Mouse (Mus musculus): Measurements from ENCODE around the gene Morn4. TPM values are rescaled to one million over a fixed set of nuclear protein-coding genes. Genes with fewer than 3 reads are reported as not detected.
A peak's percentile ranks its signal among the peaks of the same experiment; 100 is the strongest.

The Morn4 gene
- total and polyA plus RNA-seq, 2 experiments from 2014 or later = 47.5 to 122 TPM

DNA sequence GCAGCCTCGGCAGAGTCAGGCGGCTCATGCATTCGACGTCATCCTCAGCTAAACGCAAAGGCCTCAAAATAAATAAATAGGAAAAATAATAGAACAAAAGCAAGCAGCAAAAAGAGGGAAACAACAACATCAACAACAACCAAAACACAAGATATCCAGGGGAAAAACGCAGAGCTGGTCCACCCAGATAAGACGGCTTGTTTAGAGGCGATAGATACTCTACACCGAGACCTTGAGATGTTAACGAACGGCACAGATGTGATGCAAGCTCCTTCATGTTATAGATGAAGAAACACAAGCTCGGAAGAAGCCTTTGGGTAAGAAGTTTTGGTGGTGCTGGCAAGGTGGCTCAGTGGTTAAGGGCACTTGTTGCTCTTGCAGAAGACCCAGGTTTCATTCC, 7.2 kb downstream of the Morn4 start:
- H3K4me2 ChIP-seq (ENCODE audit: low read depth, low read length, poor library complexity, severe bottlenecking) = no peak overlapping the region
- no peak overlapping the region for H3K4me3 ChIP-seq (ENCODE audit: low read depth, low read length)
- H3K9ac ChIP-seq (replicated peaks; ENCODE audit: low read length, poor library complexity, severe bottlenecking) = no peak overlapping the region
- H3K36me3 ChIP-seq (ENCODE audit: insufficient read depth, low read length) = peaks cover 39% of the 10 kb centered on the region
- no peak for TF ChIP-seq CTCF (IDR thresholded peaks at IDR 0.05)
- H3K9me3 ChIP-seq (ENCODE audit: low read length) = no peaks in the 10 kb centered on the region
- no peak for DNase-seq (ENCODE audit: low spot score)
- H3K27me3 ChIP-seq (ENCODE audit: insufficient read depth, low read length) = no peaks in the 10 kb centered on the region
- no peaks in the 10 kb centered on the region for H3K4me1 ChIP-seq (ENCODE audit: insufficient read depth, low read length)
- ATAC-seq (ENCODE audit: low FRiP score) = no peak
- H3K27ac ChIP-seq (ENCODE audit: low read depth, low read length) = no peak overlapping the region
- WGBS = 97% methylated on average over 12 of the region's 12 CpGs

GRCm38 (mm10) chr19:42078566-42078965, 7.6 kb downstream of the Morn4 start:
- WGBS = 94% methylated on average over 8 of the region's 8 CpGs
- ATAC-seq (ENCODE audit: low FRiP score) = no peak

DNA sequence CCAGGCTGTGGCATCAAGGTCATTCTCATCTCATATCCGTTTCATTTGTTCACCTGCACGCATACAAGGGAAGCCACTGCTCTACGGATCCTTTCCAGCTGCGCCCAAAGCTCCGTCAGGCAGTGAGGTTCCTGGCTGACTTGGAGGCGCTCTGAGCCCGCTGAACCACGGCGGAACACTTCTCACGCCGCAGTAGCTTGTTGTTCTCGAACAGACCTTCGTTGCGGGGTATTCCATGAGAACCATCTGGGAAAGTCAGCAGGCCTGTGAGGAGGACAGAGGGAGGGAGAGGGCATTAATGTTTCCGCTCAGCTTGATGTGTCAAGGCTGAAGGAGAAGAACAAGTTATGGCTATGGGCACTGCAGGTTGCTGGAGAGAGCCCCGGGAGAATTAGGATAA, 10.2 kb downstream of the Morn4 start:
- ATAC-seq (ENCODE audit: low FRiP score) (no peak), DNase-seq (ENCODE audit: low spot score) (no peak)
- Histone ChIP-seq H3K27me3 (ENCODE audit: insufficient read depth, low read length) (no peaks in the 10 kb centered on the region), H3K4me2 (ENCODE audit: low read depth, low read length, poor library complexity, severe bottlenecking) (no peak overlapping the region), H3K36me3 (ENCODE audit: insufficient read depth, low read length) (peaks cover 40% of the 10 kb centered on the region), H3K9me3 (ENCODE audit: low read length) (no peaks in the 10 kb centered on the region), H3K9ac (replicated peaks; ENCODE audit: low read length, poor library complexity, severe bottlenecking) (no peak overlapping the region), H3K4me1 (ENCODE audit: insufficient read depth, low read length) (no peaks in the 10 kb centered on the region), H3K4me3 (ENCODE audit: low read depth, low read length) (no peak overlapping the region), H3K27ac (ENCODE audit: low read depth, low read length) (no peak overlapping the region)
- no peak for TF ChIP-seq CTCF (IDR thresholded peaks at IDR 0.05)
- WGBS = 89% methylated on average over 16 of the region's 16 CpGs

More at GRCm38 (mm10) chr19:42078566-42078965, 7.6 kb downstream of the Morn4 start:
- Histone ChIP-seq H3K9me3 (ENCODE audit: low read length) (no peaks in the 10 kb centered on the region), H3K27ac (ENCODE audit: low read depth, low read length) (no peak overlapping the region), H3K4me3 (ENCODE audit: low read depth, low read length) (no peak overlapping the region), H3K4me2 (ENCODE audit: low read depth, low read length, poor library complexity, severe bottlenecking) (no peak overlapping the region), H3K36me3 (ENCODE audit: insufficient read depth, low read length) (peaks cover 40% of the 10 kb centered on the region), H3K27me3 (ENCODE audit: insufficient read depth, low read length) (no peaks in the 10 kb centered on the region), H3K4me1 (ENCODE audit: insufficient read depth, low read length) (no peaks in the 10 kb centered on the region), H3K9ac (replicated peaks; ENCODE audit: low read length, poor library complexity, severe bottlenecking) (no peak overlapping the region)
- no peak for DNase-seq (ENCODE audit: low spot score)
- no peak for TF ChIP-seq CTCF (IDR thresholded peaks at IDR 0.05)

DNA sequence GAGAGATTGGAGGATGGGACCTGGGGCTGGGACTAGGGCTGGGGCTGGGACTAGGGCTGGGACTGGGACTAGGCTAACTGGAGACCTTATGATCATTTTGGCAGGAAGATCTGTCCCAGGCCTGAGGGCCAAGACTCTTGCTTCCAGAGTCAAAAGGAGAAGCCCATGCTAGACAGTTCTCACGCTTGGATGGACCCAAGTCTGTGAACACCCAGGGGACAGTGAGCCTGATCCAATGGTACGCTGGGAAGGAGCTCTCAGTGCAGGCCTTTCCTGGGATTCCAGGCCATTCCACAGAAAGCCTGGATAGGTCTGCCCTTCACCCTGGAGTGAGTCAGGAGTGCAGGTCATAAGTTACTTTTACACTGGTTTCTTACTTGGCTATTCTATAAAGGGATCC, 11.1 kb downstream of the Morn4 start:
- Histone ChIP-seq H3K4me3 (ENCODE audit: low read depth, low read length) (no peak overlapping the region), H3K9ac (replicated peaks; ENCODE audit: low read length, poor library complexity, severe bottlenecking) (no peak overlapping the region), H3K27me3 (ENCODE audit: insufficient read depth, low read length) (no peaks in the 10 kb centered on the region), H3K4me2 (ENCODE audit: low read depth, low read length, poor library complexity, severe bottlenecking) (no peak overlapping the region), H3K27ac (ENCODE audit: low read depth, low read length) (no peak overlapping the region), H3K9me3 (ENCODE audit: low read length) (no peaks in the 10 kb centered on the region), H3K4me1 (ENCODE audit: insufficient read depth, low read length) (no peaks in the 10 kb centered on the region), H3K36me3 (ENCODE audit: insufficient read depth, low read length) (peaks cover 39% of the 10 kb centered on the region)
- no peak for ATAC-seq (ENCODE audit: low FRiP score)
- TF ChIP-seq CTCF (IDR thresholded peaks at IDR 0.05) = no peak
- DNase-seq (ENCODE audit: low spot score) = no peak
- 78% methylated on average over 2 of the region's 2 CpGs for WGBS

- H3K4me1 ChIP-seq (ENCODE audit: insufficient read depth, low read length) = 0 out of 2 replicates have a peak, but pooled peaks cover 2% of the 10 kb centered on the region
- peak; percentile 44 for TF ChIP-seq CTCF (IDR thresholded peaks at IDR 0.05)
- H3K9ac ChIP-seq (replicated peaks; ENCODE audit: low read length, poor library complexity, severe bottlenecking) = no peak overlapping the region
- ATAC-seq (ENCODE audit: low FRiP score) (no peak), DNase-seq (ENCODE audit: low spot score) (no peak)
- H3K9me3 ChIP-seq (ENCODE audit: low read length) = no peaks in the 10 kb centered on the region
- H3K4me3 ChIP-seq (ENCODE audit: low read depth, low read length) = no peak overlapping the region
- 76% methylated on average over 7 of the region's 7 CpGs for WGBS
- H3K36me3 ChIP-seq (ENCODE audit: insufficient read depth, low read length) = peaks cover 27% of the 10 kb centered on the region
- H3K27me3 ChIP-seq (ENCODE audit: insufficient read depth, low read length) = no peaks in the 10 kb centered on the region
- H3K4me2 ChIP-seq (ENCODE audit: low read depth, low read length, poor library complexity, severe bottlenecking) = no peak overlapping the region
- H3K27ac ChIP-seq (ENCODE audit: low read depth, low read length) = no peak overlapping the region
These were observed 13.4 kb downstream of the Morn4 start for GRCm38 (mm10) chr19:42072802-42073201.

DNA sequence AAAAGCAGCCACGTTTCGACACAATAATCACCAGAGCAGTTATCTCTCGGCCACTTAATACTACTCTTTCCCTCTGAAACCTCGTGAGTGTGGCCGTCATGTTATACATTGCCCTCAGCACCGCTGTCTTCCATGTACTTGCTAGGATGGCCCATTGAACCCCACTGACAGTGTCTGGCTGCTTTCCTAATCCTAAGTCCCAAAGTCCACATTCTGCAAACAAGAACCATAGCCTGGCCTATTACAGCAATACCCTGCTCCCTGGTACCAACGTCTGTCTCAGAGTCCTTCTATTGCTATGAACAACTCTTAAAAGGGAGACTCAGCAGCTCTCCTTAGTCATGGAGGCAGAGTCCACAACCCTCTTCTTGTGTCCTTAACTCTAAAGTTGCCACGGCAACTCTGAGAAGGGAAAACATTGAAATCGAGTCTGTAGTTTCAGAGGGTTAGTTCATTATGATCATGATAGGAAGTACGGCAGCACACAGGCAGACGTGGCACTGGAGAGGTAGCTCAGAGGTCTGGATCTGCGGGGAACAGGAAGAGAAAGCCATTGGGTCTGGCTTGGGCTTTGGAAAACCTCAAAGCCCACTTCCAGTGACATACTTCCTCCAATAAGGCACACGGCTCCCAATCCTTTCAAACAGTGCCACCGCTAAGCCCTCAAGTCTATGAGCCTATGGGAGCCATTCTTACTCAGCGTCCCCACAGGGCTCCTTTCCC, 14.1 kb downstream of the Morn4 start:
- ATAC-seq (ENCODE audit: low FRiP score) = no peak
- no peak overlapping the region for H3K9ac ChIP-seq (replicated peaks; ENCODE audit: low read length, poor library complexity, severe bottlenecking)
- no peak overlapping the region for H3K4me3 ChIP-seq (ENCODE audit: low read depth, low read length)
- H3K27me3 ChIP-seq (ENCODE audit: insufficient read depth, low read length) = no peaks in the 10 kb centered on the region
- TF ChIP-seq CTCF (IDR thresholded peaks at IDR 0.05) = no peak
- H3K4me2 ChIP-seq (ENCODE audit: low read depth, low read length, poor library complexity, severe bottlenecking) = no peak overlapping the region
- H3K9me3 ChIP-seq (ENCODE audit: low read length) = no peaks in the 10 kb centered on the region
- H3K4me1 ChIP-seq (ENCODE audit: insufficient read depth, low read length) = 0 out of 2 replicates have a peak, but pooled peaks cover 2% of the 10 kb centered on the region
- H3K27ac ChIP-seq (ENCODE audit: low read depth, low read length) = no peak overlapping the region
- peaks cover 25% of the 10 kb centered on the region for H3K36me3 ChIP-seq (ENCODE audit: insufficient read depth, low read length)
- DNase-seq (ENCODE audit: low spot score) = no peak
- 79% methylated on average over 15 of the region's 15 CpGs for WGBS
